Mouse (Mus musculus) T-cell, adult 2 months (primary cell): Measurements from ENCODE around the gene Nqo1.

ENCODE experiments used
- DNase-seq: peaks from one replicate; pipeline ENCODE4 v3.0.0; 2022; ENCODE audit warnings: low spot score

Gene Nqo1

DNA sequence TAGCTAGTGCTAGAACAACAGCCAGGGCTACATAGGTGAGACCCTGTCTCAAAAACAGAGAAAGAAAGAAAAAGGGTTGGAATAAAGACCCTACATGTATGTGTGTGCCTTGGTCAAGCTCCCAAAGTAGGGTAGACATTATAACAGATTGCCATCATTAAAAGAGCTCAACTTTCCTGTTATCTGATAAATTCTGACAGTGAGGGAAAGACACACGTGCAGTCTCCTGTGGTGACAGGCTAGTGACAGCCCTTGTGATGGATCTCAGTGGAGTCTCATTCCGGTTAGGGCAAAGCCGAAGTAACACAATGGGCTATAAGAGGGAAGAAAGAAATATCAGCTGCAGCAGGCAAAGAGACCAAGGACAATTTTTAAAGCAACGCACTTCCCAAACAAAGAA lies 1.1 kb upstream of the Nqo1 start:
- DNase-seq = no peak

DNA sequence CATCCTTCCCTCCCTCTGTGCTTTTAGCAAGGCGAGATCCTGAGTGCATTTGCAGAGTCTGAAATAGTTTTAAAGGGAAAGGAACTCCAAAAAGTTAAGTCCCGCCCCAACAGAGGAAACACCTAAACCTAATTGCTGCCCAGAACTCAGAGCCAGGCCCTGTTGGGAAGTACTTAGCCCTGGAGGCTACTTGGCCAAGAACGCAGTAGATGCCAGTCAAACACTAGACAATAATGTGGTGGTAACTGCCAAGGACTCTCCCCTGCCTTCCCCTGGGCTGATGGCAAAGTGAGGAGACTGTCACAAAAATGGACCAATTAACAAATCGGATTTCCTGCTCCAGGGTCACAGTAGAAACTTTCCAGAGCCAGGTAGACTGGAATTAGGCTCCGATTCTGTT lies 1.1 kb downstream of the Nqo1 start:
- no peak for DNase-seq

DNA sequence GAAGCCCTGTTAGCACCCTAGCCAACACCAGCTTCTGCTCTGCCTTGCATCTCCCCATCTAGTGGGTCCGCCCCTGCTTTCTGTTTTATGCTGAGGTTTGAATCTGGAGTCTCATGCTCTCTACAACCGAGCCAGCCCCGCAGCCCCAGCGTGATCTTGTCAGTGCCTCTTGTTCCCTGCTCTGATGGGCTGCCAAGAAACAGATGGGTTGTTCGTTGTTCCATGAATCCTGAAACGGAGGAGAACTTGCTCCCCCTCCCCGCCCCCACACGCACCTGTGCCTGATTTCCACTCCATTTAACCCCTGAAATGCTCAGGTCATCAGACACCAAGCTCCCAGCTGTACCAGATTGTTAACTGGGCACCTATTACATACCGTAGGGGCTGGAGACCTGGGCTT lies 3.5 kb downstream of the Nqo1 start:
- DNase-seq = no peak

DNA sequence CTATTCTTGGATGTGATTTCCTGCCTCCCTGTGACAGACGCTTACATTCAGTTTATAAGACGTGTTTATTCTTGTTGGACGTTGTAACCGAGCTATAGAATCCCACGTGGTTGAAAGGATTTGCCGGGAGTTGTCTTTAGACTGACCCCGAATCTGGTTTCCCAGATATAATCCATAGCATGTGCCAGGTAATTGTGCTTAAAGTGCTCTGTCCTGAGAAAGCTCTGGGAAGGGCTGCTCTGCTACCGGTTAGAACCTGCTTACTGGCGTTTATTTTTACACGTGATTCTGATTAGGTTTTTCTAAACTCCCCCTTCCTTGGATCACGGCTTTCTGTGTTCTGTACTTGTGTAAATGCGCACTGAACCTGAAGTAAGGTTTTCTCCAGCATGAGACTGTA lies 5.3 kb downstream of the Nqo1 start:
- DNase-seq = no peak

DNA sequence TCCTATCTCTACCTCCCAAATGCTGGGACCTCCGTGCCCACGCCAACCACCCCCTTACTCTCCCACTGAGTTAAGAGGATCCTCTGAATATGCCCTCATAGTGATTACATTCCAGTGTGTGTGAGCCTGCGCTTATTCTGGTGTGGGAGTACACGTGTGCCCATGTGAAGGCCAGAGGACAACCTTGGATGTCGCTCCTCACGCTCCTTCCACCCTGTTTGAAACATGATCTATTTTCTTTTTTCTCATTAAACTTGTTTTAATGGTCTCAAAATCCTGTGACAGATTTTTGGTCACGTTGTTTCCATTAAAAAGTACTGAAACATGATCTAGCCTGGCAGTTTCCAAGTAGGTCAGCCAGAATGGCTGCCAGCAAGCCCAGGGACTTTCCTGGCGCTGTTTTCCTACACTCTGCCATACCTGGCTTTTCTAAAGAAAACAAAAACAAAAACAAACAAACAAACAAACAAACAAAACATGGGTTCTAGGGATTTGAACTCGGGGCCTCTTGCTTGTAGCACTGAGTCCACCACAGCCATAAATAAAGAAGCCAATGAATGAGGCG lies 6.8 kb downstream of the Nqo1 start:
- DNase-seq = no peak

- DNase-seq = no peak
These were observed 7.6 kb downstream of the Nqo1 start for GRCm38 (mm10) chr8:107395397-107395796.

- no peak for DNase-seq
These were observed 11.9 kb downstream of the Nqo1 start for GRCm38 (mm10) chr8:107391136-107391516.

GRCm38 (mm10) chr8:107390476-107391135 lies 12.4 kb downstream of the Nqo1 start:
- DNase-seq = no peak

GRCm38 (mm10) chr8:107389557-107389956 lies 13.4 kb downstream of the Nqo1 start:
- no peak for DNase-seq

GRCm38 (mm10) chr8:107387861-107388260 lies 15.1 kb downstream of the Nqo1 start:
- DNase-seq = no peak

- peak; percentile 4 for DNase-seq
These were observed 16.4 kb downstream of the Nqo1 start for GRCm38 (mm10) chr8:107386642-107387041.

DNA sequence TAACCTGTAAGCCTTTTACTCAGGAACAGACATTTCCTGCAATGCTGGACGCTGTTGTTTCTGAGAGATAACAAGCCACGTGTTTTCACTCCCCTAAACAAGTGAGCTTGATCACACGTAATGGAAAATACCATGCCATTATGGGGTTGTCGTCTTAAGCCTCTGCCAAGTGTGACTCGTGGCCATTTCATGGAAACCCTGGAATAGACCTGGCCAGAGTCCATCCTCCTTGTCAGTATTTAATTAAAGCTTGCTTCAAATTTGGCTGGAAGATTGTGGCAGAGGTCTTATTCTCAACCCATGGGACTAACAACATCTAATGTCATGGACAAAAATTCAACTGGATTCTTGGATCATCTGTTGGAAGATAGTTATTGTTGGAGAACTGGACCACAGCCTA lies 16.8 kb downstream of the Nqo1 start:
- DNase-seq = no peak

GRCm38 (mm10) chr8:107385063-107385462 lies 17.9 kb downstream of the Nqo1 start:
- no peak for DNase-seq

GRCm38 (mm10) chr8:107384651-107385050 lies 18.4 kb downstream of the Nqo1 start:
- no peak for DNase-seq

DNA sequence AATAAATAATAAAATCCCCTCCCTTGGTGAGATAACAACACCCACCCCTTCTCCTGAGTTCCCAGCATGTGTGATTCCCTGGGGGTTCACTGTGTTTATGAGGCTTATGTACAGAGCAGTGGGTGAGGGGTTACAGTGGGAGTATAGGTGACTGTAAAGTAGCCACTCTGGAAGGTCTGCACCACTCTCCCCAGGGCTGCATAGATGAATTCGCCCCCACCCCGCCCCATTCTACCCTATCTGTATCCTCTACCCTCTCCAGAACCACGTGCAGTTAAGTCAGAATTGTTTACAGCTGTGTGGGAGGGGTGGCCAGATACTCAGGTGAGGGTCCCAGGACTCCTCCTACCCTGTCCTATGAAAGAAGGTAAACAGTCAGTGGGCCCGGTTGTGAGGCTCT lies 20.1 kb downstream of the Nqo1 start:
- DNase-seq = no peak

DNA sequence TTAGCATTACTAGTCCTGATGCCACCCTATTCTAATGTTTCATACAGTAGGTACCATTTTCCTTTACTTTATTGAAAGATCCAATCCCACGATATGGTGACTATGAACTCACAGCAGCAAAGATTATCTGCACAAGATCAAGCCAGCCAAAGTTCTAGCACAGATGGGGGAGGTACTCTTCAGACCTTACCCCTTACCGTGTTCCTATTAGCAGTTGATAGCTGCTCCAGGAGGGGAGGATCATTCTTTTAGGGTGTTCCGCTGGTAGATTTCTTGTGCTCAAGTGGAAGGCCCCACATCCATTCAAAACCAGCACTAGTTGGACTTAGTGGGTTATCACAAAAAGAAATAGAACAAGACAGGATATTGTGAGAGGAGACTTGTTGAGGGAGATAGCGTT lies 21.3 kb downstream of the Nqo1 start:
- DNase-seq = no peak

GRCm38 (mm10) chr8:107380734-107381133 lies 22.3 kb downstream of the Nqo1 start:
- no peak for DNase-seq

- no peak for DNase-seq
These were observed 25.7 kb downstream of the Nqo1 start for GRCm38 (mm10) chr8:107377346-107377745.

DNA sequence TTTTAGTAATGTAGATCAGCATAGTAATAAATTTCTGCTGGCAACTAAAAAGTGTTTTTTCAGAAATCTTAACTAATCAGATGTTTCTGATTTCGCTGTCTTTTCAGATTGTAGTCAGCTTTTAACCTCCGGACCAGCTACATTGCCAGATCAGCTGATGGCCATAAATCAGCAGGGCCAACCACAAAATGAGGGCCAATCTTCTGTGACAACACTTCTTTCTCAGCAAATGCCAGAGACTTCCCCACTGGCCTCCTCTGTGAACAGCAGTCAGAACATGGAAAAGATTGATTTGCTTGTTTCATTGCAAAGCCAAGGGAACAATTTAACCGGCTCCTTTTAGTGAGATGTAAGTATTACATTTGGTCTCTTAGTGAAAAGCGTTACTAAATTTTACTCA lies 32.7 kb downstream of the Nqo1 start:
- no peak for DNase-seq
